Mouse (Mus musculus) lung, adult 18-20 months (tissue): Measurements from ENCODE around the gene Eif2ak1.
A peak's percentile ranks its signal among the peaks of the same experiment; 100 is the strongest.
"Not testable (repeated sequence)": the region's sequence is repeated elsewhere in the genome, so short reads cannot be mapped to it uniquely, and the experiment has no call there.

Experiments
- DNase-seq, 2 experiments: peaks; one replicate each; pipeline ENCODE4 v3.0.0; 2022; ENCODE audit warnings: mixed read lengths in 2 of 2

The Eif2ak1 gene

DNA sequence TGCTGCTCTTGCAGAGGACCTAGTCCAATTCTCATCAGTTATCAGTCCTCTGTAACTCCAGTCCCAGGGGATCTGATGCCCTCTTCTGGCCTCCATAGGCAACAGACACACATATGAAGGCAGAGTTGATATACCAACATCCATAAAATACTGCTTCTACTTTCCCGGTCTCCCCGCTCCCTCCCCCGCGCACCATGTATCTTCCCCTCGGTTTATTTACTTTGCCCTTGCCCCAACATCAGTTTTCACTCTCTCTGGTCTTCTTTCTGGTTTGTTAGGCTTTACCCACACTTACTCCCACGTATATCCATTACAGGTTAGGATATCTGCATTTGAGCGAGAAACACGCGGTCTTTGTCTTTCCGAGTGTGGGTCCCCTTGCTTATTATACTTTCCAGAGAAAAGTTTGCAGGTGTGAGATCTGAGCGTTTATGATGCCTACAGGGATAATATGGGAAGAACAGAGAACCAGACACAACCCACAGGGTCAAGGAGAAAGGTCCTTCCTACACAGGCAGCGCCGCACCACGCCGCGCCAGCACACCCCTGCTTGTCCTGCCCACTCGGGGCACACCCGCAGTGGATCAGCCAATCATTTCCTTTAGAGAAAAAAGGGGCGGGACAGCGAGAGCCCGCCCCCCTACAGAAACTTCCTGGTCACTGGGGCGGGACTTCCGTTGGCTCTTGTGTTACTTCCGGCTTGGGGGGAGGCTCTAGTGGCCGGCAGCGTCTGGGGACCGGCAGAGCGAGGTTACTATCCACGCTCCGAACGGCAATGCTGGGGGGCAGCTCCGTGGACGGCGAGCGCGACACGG, at the start of gene Eif2ak1:
Gene Eif2ak1, plus strand, starts transcription at position 673 of the 815 bp plus-strand sequence.
- DNase-seq, result peak; percentile 92 to 95

DNA sequence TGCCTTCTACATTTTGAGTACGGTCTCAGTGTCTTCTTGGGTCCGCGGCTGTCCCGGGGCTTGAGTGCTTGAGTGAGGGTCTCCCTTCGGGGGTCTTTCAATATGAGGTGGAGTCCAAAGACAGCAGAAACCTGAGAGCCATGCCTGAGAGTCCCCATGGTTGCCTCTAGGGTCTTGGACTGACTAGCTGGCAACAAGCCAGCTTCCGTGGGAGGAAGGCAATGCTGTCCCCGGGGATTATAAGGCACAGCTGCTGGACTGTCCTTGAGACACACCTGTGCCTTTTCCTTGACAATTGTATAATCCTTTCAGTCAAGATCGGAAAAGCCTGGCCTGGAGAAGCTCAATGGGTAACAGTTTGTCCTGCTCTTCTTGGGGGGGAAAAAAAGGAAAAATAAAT, 35.6 kb upstream of the Eif2ak1 start:
- no peak for DNase-seq

DNA sequence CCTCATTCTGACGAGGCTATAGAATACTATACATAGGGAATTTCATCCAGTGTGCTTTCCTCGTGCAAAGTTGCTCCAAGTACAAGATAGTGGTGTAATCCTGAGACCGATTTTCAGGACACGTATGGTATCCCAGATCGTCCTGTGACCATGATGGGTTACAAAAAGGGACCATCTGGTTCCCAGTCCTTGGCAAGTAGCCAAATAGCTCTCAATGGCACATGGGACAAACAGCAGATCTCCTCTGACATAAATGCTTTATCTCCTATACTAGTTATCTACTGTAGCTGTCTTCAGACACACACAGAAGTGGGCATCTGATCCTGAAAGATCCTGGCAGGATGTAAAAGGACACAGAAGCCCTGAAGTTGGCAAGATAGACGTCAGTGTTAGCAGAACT, 32.2 kb upstream of the Eif2ak1 start:
- DNase-seq, result no peak

DNA sequence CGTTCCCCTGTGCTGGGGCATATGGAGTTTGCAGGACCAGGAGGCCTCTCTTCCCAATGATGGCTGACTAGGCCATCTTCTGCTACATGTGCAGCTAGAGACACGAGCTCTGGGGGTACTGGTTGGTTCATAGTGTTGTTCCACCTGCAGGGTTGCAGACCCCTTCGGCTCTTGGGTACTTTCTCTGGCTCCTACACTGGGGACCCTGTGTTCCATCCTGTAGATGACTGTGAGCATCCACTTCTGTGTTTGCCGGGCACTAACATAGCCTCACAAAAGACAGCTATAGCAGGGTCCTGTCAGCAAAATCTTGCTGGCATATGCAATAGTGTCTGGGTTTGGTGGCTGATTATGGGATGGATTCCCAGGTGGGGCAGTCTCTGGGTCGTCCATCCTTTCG, 16.4 kb upstream of the Eif2ak1 start:
- not testable (repeated sequence) for DNase-seq

DNA sequence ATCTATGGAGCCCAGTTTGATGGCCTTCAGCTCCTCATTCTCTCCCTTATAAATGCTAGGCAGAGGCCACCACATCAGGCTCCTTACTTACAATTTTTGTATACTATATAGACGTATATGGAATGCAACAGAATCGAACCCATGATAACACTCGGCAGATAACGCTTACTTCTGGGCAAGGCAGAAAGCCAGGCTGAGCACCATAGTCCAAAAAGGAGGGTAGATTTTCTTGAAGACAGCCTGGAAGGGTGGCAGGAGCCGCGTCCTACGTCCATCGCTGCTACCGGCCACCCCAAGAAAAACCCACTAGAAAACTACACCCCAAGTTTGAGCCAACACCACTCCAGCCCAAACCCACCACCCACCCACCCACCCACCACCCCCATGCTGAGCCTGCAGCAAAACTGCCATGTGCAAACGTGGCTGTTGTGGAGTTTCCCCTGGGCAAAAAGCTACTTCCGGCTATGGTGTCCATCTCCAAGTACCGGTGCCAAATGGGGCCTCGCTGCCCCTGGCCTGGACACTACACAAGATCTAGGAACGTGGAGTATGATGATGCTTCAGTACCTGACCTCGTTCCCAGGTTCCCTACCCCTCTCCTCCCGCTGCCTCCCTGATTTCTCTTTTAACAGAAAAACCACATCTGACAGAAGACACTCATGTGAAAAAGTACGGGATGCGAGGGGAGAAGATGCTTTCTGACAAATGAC, 13.4 kb upstream of the Eif2ak1 start:
- DNase-seq, result no peak

DNA sequence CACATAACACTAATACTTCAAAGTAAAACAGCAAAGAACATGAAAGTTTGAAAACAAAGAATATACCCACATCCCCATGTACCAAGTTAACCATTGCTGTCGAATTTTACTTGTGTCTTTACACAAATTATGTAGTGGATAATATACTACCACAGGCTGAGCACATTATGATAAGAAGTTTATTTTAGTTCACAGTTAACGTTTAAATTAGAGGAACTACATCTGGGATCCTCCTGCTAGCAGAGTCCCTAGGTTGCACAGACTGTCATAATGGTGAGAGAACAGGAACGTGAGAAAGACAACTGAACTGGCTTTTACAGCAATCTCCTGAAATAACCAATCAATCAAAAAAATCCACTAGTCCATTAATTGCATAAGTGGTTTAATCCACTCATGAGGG, 10.3 kb upstream of the Eif2ak1 start:
- no peak for DNase-seq

DNA sequence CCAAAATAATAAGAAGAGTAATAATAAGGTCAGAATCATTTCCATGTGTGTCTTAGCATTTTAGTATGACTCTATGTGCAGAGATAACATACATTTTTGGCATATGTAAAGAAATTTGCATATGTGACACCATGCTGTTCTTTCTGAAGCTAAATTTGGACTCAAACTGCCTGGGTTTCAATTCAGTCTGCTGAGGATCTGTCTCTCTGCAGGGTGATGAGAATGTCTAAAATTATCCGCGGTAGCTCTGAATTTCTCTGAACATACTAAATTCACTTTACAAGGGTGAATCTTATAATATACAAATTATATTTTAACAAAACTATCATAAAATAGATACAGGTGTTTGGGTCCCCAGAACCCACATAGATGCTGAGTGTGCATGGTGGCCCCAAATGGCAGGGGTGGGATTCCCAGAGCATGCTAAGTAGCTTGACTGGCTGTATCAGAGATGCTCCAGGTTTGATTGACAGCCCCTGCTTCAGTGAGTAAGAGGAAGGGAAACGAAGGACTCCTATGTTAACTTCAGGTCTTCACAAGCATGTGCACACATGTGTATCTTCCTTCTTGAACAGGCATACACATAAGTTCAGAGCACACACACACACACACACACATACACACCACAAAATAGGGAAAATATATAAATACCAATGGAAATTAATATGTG, 8.0 kb upstream of the Eif2ak1 start:
- DNase-seq, result no peak

DNA sequence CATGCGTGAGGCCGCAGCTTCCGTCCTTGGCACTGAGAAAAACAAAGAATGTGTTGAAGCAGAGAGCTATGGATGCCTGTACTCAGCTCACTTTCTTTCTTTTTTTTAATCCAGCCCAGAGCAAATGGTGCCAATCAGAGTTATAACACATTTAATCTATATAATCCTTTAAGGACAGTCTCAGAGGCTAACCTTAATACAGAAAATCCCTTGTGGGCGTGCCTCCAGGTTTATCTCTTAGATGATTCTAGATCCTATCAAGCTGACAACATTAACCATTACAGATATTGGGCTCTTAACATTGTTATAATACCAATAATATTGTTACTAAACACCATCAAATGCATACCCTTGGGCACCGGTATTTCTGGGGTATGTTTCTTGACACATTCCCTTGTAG, 5.9 kb upstream of the Eif2ak1 start:
- DNase-seq, result no peak

DNA sequence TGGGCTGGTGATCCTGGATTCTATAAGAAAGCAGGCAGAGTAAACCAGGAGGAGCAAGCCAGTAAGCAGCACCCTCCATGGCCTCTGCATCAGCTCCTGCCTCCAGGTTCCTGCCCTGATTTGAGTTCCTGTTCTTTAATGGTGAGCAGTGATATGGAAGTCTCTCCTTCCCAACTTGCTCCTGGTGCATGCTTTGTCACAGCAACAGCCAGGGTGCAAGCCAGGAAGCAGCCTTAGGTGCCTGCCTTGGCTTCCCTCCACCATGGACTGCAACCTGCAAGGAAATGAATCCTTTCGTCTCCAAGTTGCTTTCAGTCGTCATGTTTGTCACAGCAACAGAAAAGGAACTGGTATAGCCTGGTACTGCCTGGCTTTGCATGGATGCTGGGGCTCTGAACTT, 3.0 kb upstream of the Eif2ak1 start:
- DNase-seq, result no peak

DNA sequence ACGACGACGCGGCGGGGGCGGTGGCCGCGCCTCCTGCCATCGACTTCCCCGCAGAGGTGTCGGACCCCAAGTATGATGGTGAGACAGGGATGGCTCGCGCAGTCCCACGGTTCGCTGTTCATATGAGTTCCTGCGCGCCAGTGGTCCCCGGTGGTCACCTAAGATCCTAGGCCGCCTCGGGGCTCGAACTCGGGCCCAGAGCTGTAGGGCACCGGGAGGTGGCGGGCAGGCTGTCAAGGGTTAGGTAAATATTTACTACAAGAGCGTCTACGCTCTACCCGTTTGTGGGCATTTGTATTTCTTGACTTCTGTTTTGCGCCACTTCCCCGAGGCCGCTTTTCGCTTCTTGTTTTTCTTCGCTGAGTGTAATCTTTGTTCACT, 333 bp downstream of the Eif2ak1 start:
- DNase-seq, result peak in 1 of 2 experiments; percentile 38

DNA sequence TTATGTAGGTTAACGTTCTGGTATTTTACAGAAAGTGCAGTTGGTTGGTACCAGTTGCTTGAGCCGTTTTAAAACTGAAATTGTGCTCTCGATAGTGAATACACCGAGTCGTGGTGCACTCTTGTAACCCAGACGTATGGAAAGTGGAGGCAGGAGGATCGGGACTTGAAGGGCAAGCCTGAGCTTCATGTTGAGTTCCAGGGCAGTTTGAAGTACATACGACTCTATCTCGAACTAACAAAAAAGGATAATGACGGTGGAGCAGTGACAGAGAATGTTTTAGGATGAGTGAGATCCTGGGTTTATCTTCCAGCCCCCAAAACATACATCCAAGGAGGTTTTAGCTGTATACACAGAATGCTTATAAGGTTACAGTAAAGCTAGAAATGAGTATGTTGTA, 873 bp downstream of the Eif2ak1 start:
- no peak for DNase-seq

DNA sequence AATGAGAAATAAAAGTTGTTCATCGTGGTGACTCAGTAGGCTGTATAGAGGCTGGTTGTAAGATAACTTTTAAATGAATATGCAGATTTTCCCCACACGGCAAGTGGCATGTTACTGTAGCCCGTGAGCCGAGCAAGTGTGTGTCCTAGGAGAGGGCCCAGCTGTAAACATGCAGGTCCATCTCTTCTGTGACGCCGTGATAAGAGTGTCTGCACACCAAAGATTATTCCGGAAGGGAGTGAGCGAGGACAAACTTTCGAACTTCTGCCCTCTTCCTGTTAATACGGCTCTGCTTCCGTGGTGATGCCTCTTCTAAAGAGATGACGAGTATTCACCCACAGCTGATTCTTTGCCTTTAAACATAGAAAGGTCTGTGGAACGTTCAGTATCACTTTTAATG, 1.4 kb downstream of the Eif2ak1 start:
- peak in 1 of 2 experiments; percentile 2 for DNase-seq

DNA sequence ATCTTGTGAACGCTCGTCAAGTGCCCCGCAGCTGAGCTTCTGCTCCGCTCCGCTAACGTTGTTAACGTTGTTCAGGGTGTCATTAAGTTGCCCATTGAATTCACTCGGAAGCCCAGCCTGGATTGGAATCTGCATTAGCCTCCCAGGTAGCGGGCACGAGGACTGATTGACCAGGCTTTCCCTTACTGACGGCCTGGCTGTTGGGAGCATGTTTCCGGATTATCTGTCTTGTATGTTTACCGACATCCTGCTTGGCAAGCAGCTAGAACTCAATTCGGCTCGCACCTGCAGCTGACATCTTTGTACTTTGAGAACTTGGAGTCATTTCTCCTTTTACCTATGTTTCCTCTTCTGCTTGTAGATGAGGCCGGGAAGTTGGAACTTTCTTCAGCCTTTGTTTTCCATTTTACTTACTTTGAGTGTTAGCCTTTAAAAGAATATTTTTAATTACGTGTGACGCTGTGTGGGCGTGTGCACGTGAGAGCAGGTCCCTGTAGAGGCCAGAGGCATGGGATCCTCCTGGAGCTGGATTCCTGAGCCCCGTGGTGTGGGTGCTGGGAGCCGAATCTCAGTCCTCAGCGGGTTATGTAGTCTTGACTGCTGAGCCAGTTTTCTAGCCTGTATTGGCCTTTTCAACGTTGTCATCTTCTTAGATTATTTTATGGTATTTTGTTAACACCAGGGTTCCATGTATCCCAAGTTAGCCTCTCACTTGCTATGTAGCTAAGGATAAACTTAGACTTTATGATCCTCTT, 2.5 kb downstream of the Eif2ak1 start:
- DNase-seq, result no peak

DNA sequence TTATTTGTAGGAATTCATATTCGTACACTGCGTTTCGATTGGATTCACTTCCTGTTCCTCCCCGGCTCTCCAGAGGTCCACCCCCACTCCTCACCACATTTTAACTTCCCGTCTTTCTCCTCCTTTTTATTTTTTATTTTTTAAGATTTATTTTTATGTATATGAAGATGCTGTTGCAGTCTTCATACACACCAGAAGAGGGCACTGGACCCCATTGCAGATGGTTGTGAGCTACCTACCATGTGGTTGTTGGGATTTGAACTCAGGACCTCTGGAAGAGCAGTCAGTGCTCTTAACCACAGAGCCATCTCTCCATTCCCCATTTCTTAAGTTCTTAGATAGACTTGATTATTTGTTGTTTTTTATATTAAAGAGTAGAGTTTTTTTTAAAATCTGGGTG, 3.2 kb downstream of the Eif2ak1 start:
- no peak for DNase-seq

DNA sequence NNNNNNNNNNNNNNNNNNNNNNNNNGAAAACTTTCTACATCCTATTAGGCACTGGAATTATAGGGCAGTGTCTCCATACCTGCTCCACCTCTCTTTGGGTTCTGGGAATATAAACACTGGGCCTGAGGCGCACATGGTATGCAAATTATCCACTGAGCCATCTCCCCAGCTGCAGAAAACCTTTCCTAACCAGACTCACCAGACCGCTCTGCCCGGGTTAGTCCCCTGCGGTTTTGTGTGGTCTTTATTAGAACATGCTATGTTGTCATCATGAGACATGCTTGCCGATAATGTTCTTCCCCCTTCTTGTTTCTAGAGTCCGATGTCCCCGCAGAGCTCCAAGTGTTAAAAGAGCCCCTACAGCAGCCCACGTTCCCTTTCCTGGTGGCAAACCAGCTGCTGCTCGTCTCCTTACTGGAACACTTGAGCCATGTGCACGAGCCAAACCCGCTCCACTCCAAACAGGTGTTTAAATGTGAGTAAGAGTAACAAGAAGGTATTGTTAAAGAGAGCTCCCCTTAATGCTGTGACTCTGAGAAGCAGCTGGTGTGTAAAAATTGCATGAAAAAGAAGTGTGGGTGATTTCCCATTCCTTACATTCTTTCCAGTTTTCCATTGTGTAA, 54.1 kb downstream of the Eif2ak1 start:
- DNase-seq, result no peak

DNA sequence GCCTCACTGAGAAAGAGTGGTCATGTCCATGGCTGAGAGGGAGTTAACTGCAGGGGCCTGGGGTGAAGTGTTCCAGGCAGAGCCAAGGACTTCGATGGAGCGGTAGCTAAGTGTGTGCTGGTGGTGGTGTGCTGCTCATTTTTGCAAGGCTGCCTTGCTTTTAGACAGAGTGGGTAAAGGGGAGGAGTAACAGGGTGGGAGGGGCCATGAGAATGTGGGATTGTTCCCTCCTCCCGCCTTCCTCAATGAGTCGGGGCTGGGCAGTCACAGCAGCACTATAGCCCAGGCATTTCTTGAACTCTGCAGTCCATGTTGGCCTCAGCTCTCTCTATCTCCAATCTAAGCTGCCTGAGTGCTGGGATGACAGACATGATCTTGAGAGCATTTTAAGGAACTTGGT, 57.0 kb downstream of the Eif2ak1 start:
- DNase-seq, result no peak

DNA sequence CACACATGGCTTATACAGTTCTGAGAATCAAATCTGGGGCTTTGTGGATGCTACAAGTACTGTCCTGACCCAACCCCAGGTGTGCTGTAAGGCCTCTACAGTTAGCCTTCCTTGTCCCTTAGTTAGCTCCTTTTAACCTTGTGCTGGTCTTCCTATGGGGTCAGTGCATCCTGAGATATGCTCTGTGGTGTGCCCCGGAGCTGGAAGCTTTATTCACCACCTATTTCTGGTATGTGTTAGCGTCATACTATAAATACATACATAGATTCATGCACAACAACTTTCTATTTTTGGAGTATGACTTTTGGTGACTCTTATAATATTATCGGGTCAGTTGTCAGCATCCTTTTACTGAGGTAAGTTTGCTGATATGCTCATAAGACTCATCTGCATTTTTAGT, 67.7 kb downstream of the Eif2ak1 start:
- no peak for DNase-seq

DNA sequence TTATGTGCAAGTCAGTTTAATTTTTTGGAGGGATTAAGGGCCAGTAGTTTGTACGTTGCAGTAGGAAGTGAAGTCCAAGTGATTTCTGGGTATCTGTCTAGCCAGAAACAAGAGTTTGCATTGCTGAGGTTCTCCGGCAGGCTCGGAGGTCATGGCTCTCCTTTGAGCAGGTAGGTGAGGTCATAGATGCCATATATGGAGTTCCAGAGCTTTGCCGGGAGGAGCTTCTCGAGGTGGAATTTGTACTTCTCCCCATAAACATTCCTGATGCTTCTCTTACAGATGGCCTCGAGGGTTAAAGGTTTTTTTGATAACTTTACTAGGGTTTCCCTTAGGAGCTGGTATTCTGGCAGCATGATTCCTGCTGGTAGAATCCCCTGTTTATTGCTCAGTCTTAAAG, 73.2 kb downstream of the Eif2ak1 start:
- DNase-seq, result no peak

DNA sequence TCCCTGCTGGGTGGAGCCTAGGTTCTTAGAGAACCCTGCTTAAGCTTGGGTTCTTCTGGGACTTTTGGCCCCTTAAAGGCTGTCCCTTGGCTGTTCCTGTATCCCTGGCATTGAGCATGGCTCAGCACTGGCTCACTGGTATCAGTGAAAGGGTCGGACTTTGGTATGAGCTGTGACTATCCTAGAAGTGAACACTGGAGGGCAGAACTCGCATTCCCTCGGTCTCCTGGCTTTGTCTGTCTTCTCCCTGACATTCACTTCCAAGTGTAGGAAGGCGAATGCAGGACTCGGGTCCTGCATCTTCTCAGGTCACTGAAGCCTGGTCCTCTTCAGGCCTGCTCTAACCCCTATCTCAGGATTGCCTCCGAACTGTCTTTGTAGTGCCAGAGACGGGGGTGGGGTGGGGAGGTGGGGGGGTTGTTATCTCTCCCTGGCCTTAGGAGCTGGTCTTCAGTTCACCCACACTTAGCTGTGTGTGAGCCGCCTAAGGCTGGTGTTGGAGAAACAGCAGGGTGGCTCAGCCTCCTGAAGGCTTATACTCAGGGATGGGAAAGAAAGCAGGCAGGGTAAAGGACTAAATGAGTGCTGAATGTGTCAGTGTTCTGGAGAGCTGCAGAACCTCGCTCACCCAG, 74.8 kb downstream of the Eif2ak1 start:
- DNase-seq, result no peak

DNA sequence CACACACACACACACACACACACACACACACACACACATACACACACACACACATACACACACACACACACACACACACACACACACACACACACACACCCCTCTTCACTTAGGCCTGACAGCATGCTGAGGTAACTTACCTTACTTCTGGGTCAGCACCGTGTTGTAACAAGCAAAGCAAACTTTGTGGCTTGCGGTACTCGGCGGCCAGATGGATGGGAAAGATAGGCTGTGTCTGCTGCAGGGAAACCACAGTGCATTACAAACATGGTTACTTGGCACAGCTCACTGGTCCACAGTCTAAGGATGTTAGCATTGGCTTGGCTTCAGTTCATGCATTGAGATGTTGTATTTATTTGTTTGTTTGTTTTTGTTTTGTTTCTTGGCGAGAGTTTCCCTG, 75.8 kb downstream of the Eif2ak1 start:
- peak; percentile 19 to 33 for DNase-seq

DNA sequence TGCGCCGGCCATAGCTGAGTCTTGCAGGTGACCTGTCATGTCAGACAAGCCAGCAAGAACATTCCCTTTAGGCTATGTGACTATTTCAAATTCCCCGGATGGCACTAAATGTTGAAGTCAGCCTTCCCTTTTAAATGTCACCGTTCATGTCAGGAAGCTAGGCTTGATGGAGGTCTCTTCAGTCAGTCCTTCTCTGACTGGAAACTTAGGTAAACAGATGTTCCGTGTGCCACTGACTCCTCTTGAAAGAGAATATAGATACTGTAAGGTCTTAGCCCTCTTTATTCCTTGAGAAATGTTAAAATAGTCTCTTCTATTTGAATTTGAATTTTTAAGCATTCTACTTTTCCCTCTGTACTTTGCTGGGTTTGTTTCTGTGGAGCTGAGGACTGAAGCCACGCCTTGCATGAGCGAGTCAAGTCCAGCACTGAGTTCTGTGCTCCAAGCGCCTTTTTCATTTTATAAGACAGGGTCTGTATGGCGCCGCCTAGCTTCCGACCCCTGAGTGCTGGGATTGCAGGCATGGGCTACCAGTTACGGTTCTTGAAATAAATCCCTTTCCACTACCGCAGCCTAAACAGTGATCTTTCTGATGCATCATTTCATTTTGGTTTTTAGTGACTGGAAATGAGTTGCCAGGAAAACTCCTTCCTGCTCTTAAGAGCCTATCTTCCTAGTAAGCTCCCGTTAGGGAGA, 80.2 kb downstream of the Eif2ak1 start, which contains the start of gene Ankrd61:
Gene Ankrd61, minus strand, starts transcription at position 51 of the 696 bp plus-strand sequence.
- no peak for DNase-seq
